Mouse (Mus musculus) kidney, adult 8-10 months (tissue): ENCODE results near the gene Ppp2r5b.

ENCODE experiments used
- DNase-seq, 2 experiments: peaks; one replicate each; pipeline ENCODE4 v3.0.0; 2022

The Ppp2r5b gene

GRCm38 (mm10) chr19:6235084-6236052, at the start of gene Ppp2r5b:
TSS of gene Ppp2r5b (minus strand) at chr19:6235872.
- DNase-seq: peak; percentile 95 to 96

DNA sequence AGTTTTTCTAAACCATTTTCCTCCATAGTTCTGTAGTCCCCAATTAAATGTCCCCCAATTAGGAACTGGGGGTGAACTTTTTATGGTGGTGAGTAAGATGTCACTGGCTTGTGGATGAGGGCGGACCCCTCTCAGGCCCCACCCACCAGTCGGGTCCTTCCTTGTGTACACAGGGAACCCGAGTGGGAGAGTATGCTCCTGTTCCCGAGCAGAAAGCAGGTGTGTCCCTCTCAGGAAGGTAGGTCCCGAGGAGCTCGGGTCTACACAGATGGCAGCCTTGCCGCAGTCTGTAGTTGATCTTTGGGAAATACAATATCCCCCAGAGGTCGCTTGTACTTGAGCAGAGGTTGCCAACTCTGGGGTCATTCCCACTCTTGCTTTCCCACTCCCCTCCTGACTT, 49.6 kb upstream of the Ppp2r5b start:
- no peak for DNase-seq

DNA sequence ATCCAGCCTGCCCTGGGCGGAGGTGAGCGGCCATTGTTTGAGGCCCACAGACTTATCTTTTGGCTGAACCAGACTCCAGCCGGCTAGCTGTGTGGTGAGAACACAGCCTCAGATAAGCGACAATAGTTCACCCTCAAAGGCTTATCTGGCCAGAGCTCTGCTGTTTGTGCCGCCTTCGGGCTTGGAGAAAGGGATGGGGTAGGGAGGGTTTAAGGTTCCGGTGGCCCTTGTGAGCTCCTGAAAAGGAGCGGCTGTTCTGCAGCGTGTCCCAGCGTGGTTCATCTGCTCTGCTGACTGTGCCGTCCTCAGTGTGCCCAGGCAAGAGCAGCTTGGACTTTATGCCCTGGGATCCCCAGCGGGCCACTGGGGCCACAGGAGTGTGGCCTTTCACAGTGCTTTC, 48.8 kb upstream of the Ppp2r5b start:
- DNase-seq: peak in 1 of 2 experiments; percentile 63

DNA sequence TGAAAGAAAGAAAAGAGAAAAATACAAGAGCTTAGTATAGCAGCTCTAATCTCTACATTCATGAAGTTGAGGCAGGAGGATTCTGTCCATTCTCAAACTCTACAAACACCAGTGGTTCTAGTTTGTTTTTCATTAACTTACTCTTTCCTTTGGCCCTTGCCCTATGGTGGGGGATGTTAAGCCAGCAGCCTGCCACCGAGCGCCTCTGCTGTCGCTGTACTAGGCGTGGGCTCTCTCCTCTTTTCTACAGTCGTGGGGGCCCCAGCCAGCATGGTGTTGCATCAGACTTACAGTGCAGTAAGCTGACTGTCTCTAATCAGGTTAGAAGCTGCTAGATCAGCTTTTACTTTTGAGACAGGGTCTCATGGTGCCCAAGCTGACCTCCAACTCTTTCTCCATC, 47.3 kb upstream of the Ppp2r5b start:
- peak in 1 of 2 experiments; percentile 50 for DNase-seq

- DNase-seq: peak in 1 of 2 experiments; percentile 13
Observed at GRCm38 (mm10) chr19:6281122-6282020, 45.7 kb upstream of the Ppp2r5b start.

DNA sequence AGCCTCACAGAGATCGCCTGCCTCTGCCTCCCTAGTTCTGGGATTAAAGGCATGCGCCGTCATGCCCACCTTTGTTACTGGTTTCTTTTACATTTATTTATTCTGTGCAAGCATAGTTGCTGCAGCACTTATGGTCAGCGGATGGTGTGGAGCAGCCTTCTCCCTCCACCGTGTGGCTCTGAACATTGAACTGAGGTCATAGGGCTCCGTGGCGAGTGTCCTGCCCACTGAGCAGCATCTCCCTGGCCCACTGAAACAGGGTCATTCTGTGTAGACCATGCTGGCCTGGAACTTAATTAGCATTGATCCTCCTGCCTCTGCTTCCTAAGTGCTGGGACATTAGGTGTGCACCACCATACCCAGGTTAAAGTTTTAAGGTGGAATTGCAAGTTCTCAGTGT, 44.9 kb upstream of the Ppp2r5b start:
- DNase-seq: peak; percentile 62 to 64

DNA sequence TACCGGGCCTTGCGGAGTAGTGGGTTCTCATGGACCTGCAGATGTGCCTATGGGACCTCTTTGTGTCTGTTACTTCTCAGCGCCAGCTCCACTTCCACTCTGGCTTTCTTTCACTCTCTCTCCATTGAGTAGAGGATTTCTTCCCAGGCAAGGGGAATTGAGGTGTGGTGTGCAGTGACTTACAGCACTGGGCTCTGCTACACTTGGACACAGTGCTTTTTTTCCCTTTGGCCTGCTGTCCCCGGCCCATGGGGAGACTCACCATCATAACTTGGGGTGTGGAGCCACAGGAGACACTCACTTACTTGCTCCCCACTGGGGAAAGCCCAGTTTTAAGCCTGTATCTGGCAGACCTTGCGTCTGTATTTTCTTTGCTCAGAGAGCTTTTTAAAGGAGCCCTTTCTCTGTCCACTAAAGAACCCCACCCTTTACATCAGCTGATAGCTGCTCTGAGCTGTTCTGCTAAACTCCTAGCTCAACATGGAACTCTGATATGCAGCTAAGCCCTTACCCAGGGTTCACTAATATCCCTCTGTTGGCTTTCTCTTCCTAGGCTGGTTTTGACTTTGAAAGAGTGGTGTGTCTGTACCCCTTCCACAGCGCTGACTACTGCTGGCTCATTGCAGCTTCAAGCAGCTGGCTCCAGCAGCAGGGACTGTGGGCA, 43.9 kb upstream of the Ppp2r5b start:
- no peak for DNase-seq

GRCm38 (mm10) chr19:6278439-6279073, 42.9 kb upstream of the Ppp2r5b start:
- DNase-seq: no peak

DNA sequence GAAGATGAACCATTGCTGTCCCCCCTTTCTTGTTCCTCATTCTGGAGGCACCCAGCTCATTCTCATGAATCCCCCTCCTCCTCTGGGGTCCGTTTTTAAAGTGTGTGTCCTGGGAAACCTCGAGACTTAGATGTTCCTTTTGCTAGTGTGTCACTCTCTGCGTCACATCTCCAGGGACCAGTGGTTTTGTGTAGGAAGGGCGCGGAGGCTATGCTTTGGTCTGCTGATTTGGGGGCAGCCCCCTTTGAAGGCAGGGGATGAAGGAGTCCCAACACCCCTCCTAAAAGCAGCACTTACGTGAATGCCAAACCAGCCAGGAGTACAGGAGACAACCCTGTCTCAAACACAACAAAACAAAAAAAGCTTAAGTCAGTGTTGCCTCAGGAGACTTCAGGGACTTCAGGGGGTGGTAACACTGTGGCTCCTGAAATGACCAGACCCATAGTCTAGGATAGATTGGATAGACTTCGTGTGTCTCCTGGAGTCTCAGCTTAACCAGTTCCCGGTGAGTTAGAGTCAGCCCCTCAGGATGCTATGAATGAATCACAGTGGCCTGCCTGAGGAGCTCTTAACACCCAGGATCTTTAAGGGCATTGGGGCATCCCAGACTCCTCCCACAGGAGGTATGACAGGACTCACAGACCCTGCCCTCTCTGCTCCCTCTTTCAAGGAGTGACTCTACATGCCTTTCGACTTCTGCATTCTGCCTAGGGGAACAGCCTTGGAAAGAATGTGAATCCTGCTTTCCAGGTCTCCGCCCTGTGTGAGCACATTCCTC, 42.2 kb upstream of the Ppp2r5b start:
- DNase-seq: peak; percentile 92 to 93

DNA sequence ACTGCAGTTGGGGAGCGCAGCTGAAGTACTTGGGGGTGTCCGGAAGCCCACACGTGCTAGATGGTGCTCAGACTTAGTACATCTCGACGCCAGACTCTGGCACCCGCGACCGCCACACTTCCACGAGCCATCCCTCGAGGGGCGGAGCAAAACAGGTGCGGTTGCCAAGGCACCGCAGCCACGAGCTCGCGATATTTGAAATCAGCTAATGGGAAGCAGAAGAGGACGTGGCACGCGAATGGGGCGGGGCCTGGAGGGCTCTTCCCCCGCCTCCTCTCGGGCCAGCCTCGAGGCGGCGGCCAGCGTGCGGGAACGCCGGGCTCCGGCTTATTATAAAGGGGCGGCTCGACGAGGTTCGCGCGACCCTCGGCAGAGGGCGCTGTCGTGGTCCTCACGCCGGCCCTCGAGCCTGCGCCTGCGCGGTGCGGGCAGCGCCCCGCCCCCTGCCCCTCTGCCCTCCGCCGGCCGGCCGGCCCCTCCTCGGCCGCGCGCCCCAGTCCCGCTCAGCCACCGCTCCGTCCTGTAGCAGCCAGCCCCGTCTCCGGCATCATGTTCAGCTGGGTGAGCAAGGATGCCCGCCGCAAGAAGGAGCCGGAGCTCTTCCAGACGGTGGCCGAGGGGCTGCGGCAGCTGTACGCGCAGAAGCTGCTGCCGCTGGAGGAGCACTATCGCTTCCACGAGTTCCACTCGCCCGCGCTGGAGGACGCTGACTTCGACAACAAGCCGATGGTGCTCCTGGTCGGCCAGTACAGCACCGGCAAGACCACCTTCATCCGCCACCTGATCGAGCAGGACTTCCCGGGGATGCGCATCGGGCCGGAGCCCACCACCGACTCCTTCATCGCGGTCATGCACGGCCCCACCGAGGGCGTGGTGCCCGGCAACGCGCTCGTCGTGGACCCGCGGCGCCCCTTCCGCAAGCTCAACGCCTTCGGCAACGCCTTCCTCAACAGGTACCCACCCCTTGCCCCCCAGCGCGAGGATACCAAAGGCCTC, 41.1 kb upstream of the Ppp2r5b start, which contains the start of gene Ehd1:
Gene Ehd1 (plus strand): TSS at position 300 of the 996 bp plus-strand sequence.
- DNase-seq: peak; percentile 99

GRCm38 (mm10) chr19:6275740-6276389, 40.2 kb upstream of the Ppp2r5b start:
- peak in 1 of 2 experiments; percentile 12 for DNase-seq

- peak in 1 of 2 experiments; percentile 13 for DNase-seq
Observed at GRCm38 (mm10) chr19:6273998-6274608, 38.4 kb upstream of the Ppp2r5b start.

GRCm38 (mm10) chr19:6273592-6273991, 37.9 kb upstream of the Ppp2r5b start:
- DNase-seq: no peak

- DNase-seq: peak in 1 of 2 experiments; percentile 28
Observed at GRCm38 (mm10) chr19:6272738-6273137, 37.1 kb upstream of the Ppp2r5b start.

GRCm38 (mm10) chr19:6272053-6272452, 36.4 kb upstream of the Ppp2r5b start:
- DNase-seq: peak; percentile 75 to 87

DNA sequence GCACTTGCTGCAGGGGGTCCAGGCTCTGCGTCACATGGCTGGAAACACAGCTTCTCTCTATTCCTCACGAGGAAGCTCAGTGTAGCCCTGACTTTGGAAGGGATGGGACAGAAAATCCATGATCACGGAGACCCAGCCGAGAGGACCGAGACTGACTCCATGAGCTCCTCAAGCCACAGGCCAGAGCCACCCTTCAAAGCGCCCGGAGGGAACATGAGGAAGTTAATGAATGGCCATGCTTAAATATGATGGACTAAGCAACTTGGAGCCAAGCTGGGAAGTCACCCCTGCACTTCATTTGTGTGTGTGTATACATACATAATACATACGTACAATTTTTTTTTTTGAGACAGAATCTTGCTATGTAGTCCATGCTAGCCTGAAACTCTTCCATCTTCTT, 35.5 kb upstream of the Ppp2r5b start:
- peak; percentile 60 to 63 for DNase-seq

DNA sequence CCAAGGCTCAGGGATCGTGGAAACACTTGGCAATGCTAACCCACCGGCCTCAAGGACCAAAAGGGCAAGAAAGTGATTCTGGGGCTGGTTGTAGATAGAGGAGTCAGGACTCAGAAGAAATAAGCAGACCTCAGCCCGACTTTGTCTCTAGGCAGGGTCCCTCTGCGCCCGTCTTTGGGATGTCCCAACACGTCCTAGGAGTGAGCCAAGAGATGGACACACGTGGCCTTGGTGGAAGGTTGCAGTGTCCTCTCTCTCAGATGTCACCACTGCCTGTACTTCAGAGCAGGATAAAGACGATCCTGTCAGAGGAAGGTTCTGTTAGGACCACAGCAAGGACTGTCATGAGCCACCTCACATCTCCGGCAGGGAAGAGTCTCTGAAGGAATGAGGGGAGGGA, 35.0 kb upstream of the Ppp2r5b start:
- DNase-seq: no peak

DNA sequence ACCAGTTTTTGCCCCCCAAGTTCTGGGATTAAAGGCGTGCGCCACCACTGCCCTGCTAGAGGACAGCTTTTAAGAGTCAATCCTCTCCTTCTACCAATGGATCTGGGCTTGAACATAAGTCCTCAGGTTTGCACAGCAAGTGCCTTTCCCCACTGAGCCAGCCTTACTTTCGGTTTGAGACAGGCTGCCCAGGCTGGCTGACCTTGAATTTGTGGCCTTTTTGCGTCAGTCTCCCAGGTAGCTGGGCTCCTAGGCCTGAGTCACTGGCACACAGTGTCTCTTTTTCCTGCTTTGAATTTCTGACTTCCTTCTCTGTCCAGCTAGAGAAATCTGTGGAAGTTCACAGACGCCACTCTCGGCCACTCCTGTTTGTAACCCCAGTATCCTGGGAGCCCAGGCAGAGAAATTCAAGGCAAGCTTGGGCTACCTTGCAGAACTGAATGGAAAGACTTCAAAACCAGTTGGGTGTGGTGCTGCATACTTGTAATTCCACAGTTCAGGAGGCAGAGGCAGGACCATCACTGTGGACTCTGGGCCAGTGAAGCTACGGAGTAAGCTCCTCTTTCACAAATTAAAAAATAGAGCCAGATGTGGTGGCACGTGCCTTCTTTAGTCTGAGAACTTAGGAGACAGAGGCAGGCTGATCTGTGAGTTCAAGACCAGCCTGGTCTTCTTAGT, 34.3 kb upstream of the Ppp2r5b start:
- peak in 1 of 2 experiments; percentile 34 for DNase-seq
